Mouse (Mus musculus) midbrain, embryonic 16.5 days (tissue): Measurements from ENCODE around the gene Cntrl. TPM values are rescaled to one million over a fixed set of nuclear protein-coding genes. Genes with fewer than 3 reads are reported as not detected.

Experiments
- ATAC-seq: fragments of 200-750 bp; cut with Nextera tagmentation; 2 replicates; pipeline ENCODE4 v1.8.0; 2017; ENCODE audit warnings: moderate TSS enrichment
- H3K27ac ChIP-seq: fragments of 300-500 bp; sonication (generic); 2 replicates; pipeline ENCODE4 v1.5.1; 2014; ENCODE audit warnings: mild to moderate bottlenecking, low read length, mixed read lengths
- H3K27me3 ChIP-seq: fragments of 300-500 bp; sonication (generic); 2 replicates; pipeline ENCODE4 v1.6.1; 2014; ENCODE audit warnings: low read depth, low read length, mixed read lengths; ENCODE audit not compliant: control insufficient read depth, insufficient read depth
- H3K36me3 ChIP-seq: fragments of 300-500 bp; sonication (generic); 2 replicates; pipeline ENCODE4 v1.6.1; 2014; ENCODE audit warnings: mild to moderate bottlenecking, low read length, moderate library complexity, mixed read lengths; ENCODE audit not compliant: control insufficient read depth, insufficient read depth
- H3K4me1 ChIP-seq: fragments of 300-500 bp; sonication (generic); 2 replicates; pipeline ENCODE4 v1.6.1; 2014; ENCODE audit warnings: mild to moderate bottlenecking, low read length, mixed read lengths; ENCODE audit not compliant: control insufficient read depth, insufficient read depth
- H3K4me2 ChIP-seq: fragments of 300-500 bp; sonication (generic); 2 replicates; pipeline ENCODE4 v1.6.1; 2014; ENCODE audit warnings: mild to moderate bottlenecking, low read length, mixed read lengths
- H3K4me3 ChIP-seq: fragments of 300-500 bp; sonication (generic); 2 replicates; pipeline ENCODE4 v1.5.1; 2014; ENCODE audit warnings: low read depth, mild to moderate bottlenecking, low read length, moderate library complexity, mixed read lengths
- H3K9ac ChIP-seq: fragments of 300-500 bp; sonication (generic); 2 replicates; pipeline ENCODE4 v1.6.1; 2014; ENCODE audit warnings: low read depth, low read length, mixed read lengths
- H3K9me3 ChIP-seq: fragments of 300-500 bp; sonication (generic); replicated peaks from 2 replicates; pipeline ENCODE4 v1.6.1; 2014; ENCODE audit warnings: mild to moderate bottlenecking, low read length, mixed read lengths; ENCODE audit not compliant: control insufficient read depth, poor library complexity, severe bottlenecking
- WGBS: fragments of 180-500 bp; shearing (Covaris S2); extraction: QIAGEN DNeasy Blood & Tissue Kit; methylation state at CpG from one replicate; pipeline ENCODE4 v1.1.7; 2014; 5-methylcytosine and 5-hydroxymethylcytosine counted together
- polyA plus RNA-seq: library from polyadenylated mRNA; unstranded; fragments of >200 nt; fragmentation: Nextera tagmentation; extraction: Ambion mirVana; gene quantifications from 2 replicates; pipeline ENCODE4 v1.2.1, GENCODE M21; 2015

The Cntrl gene
- polyA plus RNA-seq, 1 experiment from 2014 or later, result 10.6 TPM

- ATAC-seq, result no peak
- Histone ChIP-seq H3K4me2 (no peak overlapping the region), H3K9ac (no peak overlapping the region), H3K9me3 (no peaks in the 10 kb centered on the region), H3K36me3 (peaks cover 40% of the 10 kb centered on the region), H3K4me3 (no peak overlapping the region), H3K27me3 (no peaks in the 10 kb centered on the region), H3K27ac (no peak overlapping the region), H3K4me1 (no peaks in the 10 kb centered on the region)
- 67% methylated on average over 5 of the region's 5 CpGs for WGBS
Measured at GRCm38 (mm10) chr2:35174100-35174499, 64.8 kb downstream of the Cntrl start.

DNA sequence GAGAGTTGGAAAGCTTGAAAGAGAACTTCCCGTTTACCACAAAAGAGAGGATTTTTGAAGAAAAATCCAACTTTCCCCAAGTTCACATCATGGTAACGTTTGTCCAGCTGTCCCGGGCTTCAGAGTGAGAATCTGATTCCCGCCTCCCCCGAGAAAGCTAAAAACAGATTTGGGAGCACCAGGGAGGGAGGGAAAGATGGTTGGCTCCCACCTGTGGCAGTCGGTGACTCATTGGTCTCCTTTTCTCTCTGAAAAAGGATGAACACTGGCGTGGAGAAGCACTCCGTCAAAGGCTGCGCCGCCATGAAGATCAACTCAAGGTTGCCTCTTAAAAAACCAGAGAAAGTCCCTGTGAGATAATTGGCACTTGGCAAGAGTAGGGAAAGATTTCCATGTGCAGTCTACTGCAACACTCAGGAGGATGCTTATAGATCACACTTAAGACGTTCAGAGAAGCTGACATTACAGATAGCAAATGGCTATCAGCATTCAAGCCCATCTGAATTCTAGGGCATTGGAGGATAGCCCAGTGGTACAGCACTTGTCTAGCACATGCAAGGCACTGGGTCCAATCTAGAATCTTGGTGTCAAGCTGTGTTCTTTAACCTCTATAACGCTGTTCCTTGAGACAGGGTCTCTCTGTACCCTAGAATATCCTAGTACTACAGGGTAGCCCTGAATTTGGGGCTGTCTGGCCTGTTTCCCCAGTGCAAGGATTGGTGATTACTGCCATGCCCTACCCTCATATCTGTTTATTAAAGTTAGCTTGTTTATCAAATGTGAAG is 66.2 kb downstream of the Cntrl start:
- 93% methylated on average over 12 of the region's 12 CpGs for WGBS
- peaks cover 36% of the 10 kb centered on the region for H3K36me3 ChIP-seq

DNA sequence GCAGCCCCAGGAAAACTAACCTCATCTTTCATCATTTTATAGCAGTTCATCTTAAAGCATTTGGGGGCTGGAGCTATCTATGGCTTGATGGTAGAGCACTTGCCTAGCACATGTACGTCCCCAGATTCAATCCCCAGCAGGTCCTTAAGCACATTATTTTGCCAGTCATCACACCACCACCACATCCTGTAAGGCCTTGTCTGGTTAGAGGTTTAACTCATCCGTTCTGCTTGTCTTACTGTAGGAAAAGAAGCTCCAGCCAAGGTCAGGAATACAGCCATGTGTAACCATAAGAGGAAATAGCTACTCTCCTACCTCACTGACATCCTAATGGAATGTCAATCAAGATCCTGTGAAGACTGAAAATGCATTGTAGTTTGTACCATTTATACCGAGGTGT is 68.9 kb downstream of the Cntrl start:
- H3K36me3 ChIP-seq, result peaks cover 31% of the 10 kb centered on the region

More for the DNA sequence above, 66.2 kb downstream of the Cntrl start:
- Histone ChIP-seq H3K9ac (no peak overlapping the region), H3K4me1 (no peaks in the 10 kb centered on the region), H3K9me3 (no peaks in the 10 kb centered on the region), H3K4me3 (no peak overlapping the region), H3K27me3 (no peaks in the 10 kb centered on the region), H3K27ac (no peak overlapping the region), H3K4me2 (no peak overlapping the region)
- no peak for ATAC-seq

DNA sequence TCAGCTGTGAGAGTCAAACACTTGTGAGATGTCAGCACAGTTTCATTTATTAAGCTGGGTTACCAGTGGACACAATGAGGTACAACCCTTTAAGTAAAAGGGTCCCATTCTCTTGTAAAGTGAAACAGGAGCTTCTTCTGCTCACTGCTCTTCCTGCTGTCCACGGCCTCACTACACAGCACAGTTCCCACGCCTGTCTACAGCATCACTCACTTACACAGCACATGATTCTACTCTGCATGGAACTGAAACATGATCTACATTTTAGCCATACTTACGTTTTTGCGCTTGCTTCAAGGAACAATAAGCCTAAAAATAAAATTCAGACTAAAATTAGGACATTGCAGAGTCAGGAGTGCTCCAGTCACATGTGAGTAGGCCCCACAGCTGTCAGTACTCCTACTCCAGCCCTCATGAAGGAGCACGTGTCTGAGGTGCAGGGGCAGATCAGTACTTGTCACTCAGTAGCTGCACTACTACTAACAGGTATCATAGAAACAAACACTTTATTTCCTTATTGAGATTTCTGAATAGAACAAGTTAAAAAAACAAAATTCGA is 73.9 kb downstream of the Cntrl start:
- H3K36me3 ChIP-seq, result peaks cover 15% of the 10 kb centered on the region
- no peak overlapping the region for H3K4me2 ChIP-seq
- H3K4me3 ChIP-seq, result no peak overlapping the region
- H3K27me3 ChIP-seq, result no peaks in the 10 kb centered on the region
- WGBS, result 89% methylated on average over 6 of the region's 6 CpGs
- no peaks in the 10 kb centered on the region for H3K9me3 ChIP-seq
- H3K4me1 ChIP-seq, result no peaks in the 10 kb centered on the region
- H3K9ac ChIP-seq, result no peak overlapping the region
- no peak for ATAC-seq
- no peak overlapping the region for H3K27ac ChIP-seq

More for the DNA sequence above, 68.9 kb downstream of the Cntrl start:
- no peaks in the 10 kb centered on the region for H3K9me3 ChIP-seq
- H3K4me3 ChIP-seq, result no peak overlapping the region
- WGBS, result 89% methylated on average over 3 of the region's 3 CpGs
- H3K4me2 ChIP-seq, result no peak overlapping the region
- no peak overlapping the region for H3K27ac ChIP-seq
- H3K4me1 ChIP-seq, result no peaks in the 10 kb centered on the region
- ATAC-seq, result no peak
- H3K27me3 ChIP-seq, result no peaks in the 10 kb centered on the region
- H3K9ac ChIP-seq, result no peak overlapping the region

GRCm38 (mm10) chr2:35188929-35189328 is 79.6 kb downstream of the Cntrl start:
- Histone ChIP-seq H3K9ac (no peak overlapping the region), H3K9me3 (no peaks in the 10 kb centered on the region), H3K36me3 (peaks cover 4% of the 10 kb centered on the region), H3K27ac (no peak overlapping the region), H3K27me3 (no peaks in the 10 kb centered on the region), H3K4me1 (no peaks in the 10 kb centered on the region), H3K4me2 (no peak overlapping the region), H3K4me3 (no peak overlapping the region)
- WGBS, result 87% methylated on average over 5 of the region's 5 CpGs
- ATAC-seq, result no peak

- H3K27ac ChIP-seq, result no peak overlapping the region
- H3K9me3 ChIP-seq, result no peaks in the 10 kb centered on the region
- H3K4me3 ChIP-seq, result no peak overlapping the region
- ATAC-seq, result no peak
- no peak overlapping the region for H3K9ac ChIP-seq
- H3K27me3 ChIP-seq, result no peaks in the 10 kb centered on the region
- peaks cover 17% of the 10 kb centered on the region for H3K4me1 ChIP-seq
- peaks cover under 1% of the 10 kb centered on the region; the same call in 1 of the 2 replicates for H3K36me3 ChIP-seq
- no peak overlapping the region for H3K4me2 ChIP-seq
- 86% methylated on average over 1 of the region's 1 CpGs for WGBS
Measured at GRCm38 (mm10) chr2:35193976-35194375, 84.7 kb downstream of the Cntrl start.

GRCm38 (mm10) chr2:35195626-35196544 is 86.6 kb downstream of the Cntrl start:
- peaks cover 25% of the 10 kb centered on the region for H3K4me1 ChIP-seq
- no peak overlapping the region for H3K27ac ChIP-seq
- H3K4me3 ChIP-seq, result no peak overlapping the region
- H3K9me3 ChIP-seq, result no peaks in the 10 kb centered on the region
- H3K36me3 ChIP-seq, result no peaks in the 10 kb centered on the region
- H3K9ac ChIP-seq, result no peak overlapping the region
- H3K4me2 ChIP-seq, result no peak overlapping the region
- WGBS, result 89% methylated on average over 6 of the region's 6 CpGs
- no peaks in the 10 kb centered on the region for H3K27me3 ChIP-seq
- no peak for ATAC-seq

- 11% methylated on average over 5 of the region's 5 CpGs for WGBS
- no peak overlapping the region for H3K27ac ChIP-seq
- no peaks in the 10 kb centered on the region for H3K36me3 ChIP-seq
Measured at GRCm38 (mm10) chr2:35199541-35199940, 90.2 kb downstream of the Cntrl start.

More at GRCm38 (mm10) chr2:35199541-35199940, 90.2 kb downstream of the Cntrl start:
- Histone ChIP-seq H3K9ac (peak overlapping the region; percentile 99), H3K4me1 (peaks cover 25% of the 10 kb centered on the region), H3K27me3 (no peaks in the 10 kb centered on the region), H3K9me3 (no peaks in the 10 kb centered on the region), H3K4me2 (peak overlapping the region; percentile 94), H3K4me3 (peak overlapping the region; percentile 71)
- no peak for ATAC-seq
